1 mouse cellular context compared by ENCODE assay signal in the genomic region with DNA sequence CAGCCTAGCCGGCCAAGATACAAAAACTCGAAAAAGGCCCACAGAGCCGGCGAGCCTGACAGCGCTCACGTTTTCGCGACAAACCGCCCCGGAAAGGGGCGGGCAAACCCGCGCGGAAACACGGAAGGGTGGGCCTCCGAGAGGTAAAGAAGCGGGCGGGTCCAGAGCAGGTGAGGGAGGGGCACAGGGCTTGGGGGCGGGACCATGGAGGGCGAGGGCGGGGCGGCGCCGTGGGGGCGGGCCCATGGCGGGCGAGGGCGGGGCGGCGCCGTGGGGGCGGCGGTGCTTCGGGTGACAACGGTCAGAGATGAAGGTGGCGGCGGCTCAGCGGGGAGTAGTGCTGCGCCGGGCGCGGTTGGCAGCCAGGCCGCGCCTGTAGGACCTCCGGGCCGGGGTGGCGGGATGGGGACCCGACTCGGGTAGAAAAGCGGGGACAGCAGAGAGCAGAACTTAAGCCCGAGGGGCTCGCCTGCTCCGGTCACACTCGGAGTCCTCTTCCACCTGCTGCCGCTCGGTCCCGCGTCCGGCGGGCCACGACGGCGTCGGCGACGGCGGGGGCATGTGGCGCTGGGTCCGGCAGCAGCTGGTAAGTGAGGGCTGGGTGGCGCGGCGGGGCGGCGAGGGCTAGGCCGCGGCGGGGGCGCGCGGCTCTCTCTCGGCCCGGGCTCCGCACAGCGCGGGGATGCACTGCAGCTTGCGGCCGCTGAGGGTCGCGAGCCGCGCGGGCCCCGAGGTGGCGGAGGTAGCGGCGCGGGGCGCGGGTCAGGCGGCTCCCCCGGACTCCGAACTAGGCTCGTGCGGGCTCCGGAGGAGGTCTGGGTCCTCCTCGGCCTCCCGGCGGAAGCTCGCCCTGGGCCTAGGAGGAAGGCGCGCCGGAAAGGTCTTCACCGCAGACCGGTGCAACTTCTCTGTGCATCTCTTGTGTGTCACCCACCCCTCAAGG.
TF ChIP-seq lines count a peak whose summit lies in the region.

TSS of gene Atp11b (plus strand) at position 282 of the 943 bp plus-strand sequence.

TF ChIP-seq in CH12.LX, 34 proteins besides CTCF, POLR2A, EP300 and RAD21 (continued from another document):
- TF ChIP-seq BHLHE40 (IDR thresholded peaks at IDR 0.05; ENCODE audit: low read depth, low read length) (peak; percentile 99), SMC3 (IDR thresholded peaks at IDR 0.05; ENCODE audit: low read depth, low read length) (peak; percentile 18; the same call in 1 of the 2 replicates), TCF12 (IDR thresholded peaks at IDR 0.05; ENCODE audit: low read depth, low read length) (peak; percentile 77; the same call in 1 of the 2 replicates), SIN3A (IDR thresholded peaks at IDR 0.05; ENCODE audit: low read length) (peak; percentile 95), NELFE (IDR thresholded peaks at IDR 0.05; ENCODE audit: low read depth, low read length) (peak; percentile 79), UBTF (IDR thresholded peaks at IDR 0.05; ENCODE audit: low read depth, low read length) (peak; percentile 97), ZC3H11A (IDR thresholded peaks at IDR 0.05; ENCODE audit: low read depth, low read length) (no peak), TBP (conservative IDR thresholded peaks at IDR 0.05; ENCODE audit: low read depth, low read length) (no peak), USF1 (IDR thresholded peaks at IDR 0.05; ENCODE audit: low read depth, low read length) (no peak), GABPA (IDR thresholded peaks at IDR 0.05; ENCODE audit: insufficient replicate concordance, low read depth, low read length) (no peak), USF2 (conservative IDR thresholded peaks at IDR 0.05; ENCODE audit: low read depth, low read length) (no peak), MAX (IDR thresholded peaks at IDR 0.05; ENCODE audit: low read length) (0 out of 2 replicates have a peak, but pooled peaks have one; percentile 36), ZMIZ1 (IDR thresholded peaks at IDR 0.05; ENCODE audit: low read depth, low read length) (peak; percentile 40; the same call in 1 of the 2 replicates), CHD2 (IDR thresholded peaks at IDR 0.05; ENCODE audit: low read length) (peak; percentile 62; the same call in 1 of the 2 replicates), MAZ (IDR thresholded peaks at IDR 0.05; ENCODE audit: low read depth, low read length) (peak; percentile 88), MYC (IDR thresholded peaks at IDR 0.05; ENCODE audit: low read depth, low read length) (no peak), KAT2A (IDR thresholded peaks at IDR 0.05; ENCODE audit: insufficient replicate concordance, low read length) (0 out of 2 replicates have a peak, but pooled peaks have one; percentile 51), MAFK (IDR thresholded peaks at IDR 0.05; ENCODE audit: insufficient replicate concordance, low read length) (0 out of 2 replicates have a peak, but pooled peaks have one; percentile 7), MEF2A (IDR thresholded peaks at IDR 0.05; ENCODE audit: borderline replicate concordance, low read depth, low read length) (0 out of 2 replicates have a peak, but pooled peaks have one; percentile 36), CHD1 (IDR thresholded peaks at IDR 0.05; ENCODE audit: low read depth, low read length) (no peak), JUN (IDR thresholded peaks at IDR 0.05; ENCODE audit: insufficient read depth, low read depth, low read length) (no peak), E2F4 (IDR thresholded peaks at IDR 0.05; ENCODE audit: insufficient replicate concordance, low read depth, low read length) (0 out of 2 replicates have a peak, but pooled peaks have one; percentile 49), IRF4 (IDR thresholded peaks at IDR 0.05; ENCODE audit: low read depth, low read length) (peak; percentile 65; the same call in 1 of the 2 replicates), ELF1 (IDR thresholded peaks at IDR 0.05; ENCODE audit: low read depth, low read length) (peak; percentile 92), ZKSCAN1 (IDR thresholded peaks at IDR 0.05; ENCODE audit: borderline replicate concordance, low read depth, low read length) (no peak), ZNF384 (IDR thresholded peaks at IDR 0.05; ENCODE audit: low read depth, low read length) (peak; percentile 49; the same call in 1 of the 2 replicates), ETS1 (conservative IDR thresholded peaks at IDR 0.05; ENCODE audit: low read depth, low read length) (peak; percentile 80), MXI1 (IDR thresholded peaks at IDR 0.05; ENCODE audit: low read depth, low read length) (peak; percentile 88)
